Mouse (Mus musculus) CH12.LX (cell line): ENCODE results near the gene Hrg.

Experiments
- BHLHE40 ChIP-seq: IDR thresholded peaks from 2 replicates; pipeline ENCODE4 v1.6.1; 2011; ENCODE audit warnings: mild to moderate bottlenecking, low read depth, low read length, improper control_type of control experiment
- CTCF ChIP-seq, 2 experiments: IDR thresholded peaks in 1 of 2; conservative IDR thresholded peaks in 1 of 2; 2 replicates each; pipeline ENCODE4 v1.5.1; 2011 to 2012; ENCODE audit warnings: low read depth in 2 of 2, low read length in 2 of 2, improper control_type of control experiment in 1 of 2, inconsistent platforms in 1 of 2, mild to moderate bottlenecking in 1 of 2, moderate library complexity in 1 of 2
- MAFK ChIP-seq: IDR thresholded peaks from 2 replicates; pipeline ENCODE4 v1.6.1; 2011; ENCODE audit warnings: low read length, improper control_type of control experiment; ENCODE audit not compliant: insufficient replicate concordance
- POLR2A ChIP-seq: IDR thresholded peaks from 2 replicates; pipeline ENCODE4 v1.6.1; 2011; ENCODE audit warnings: low read depth, mild to moderate bottlenecking, improper control_type of control experiment, low read length
- SIN3A ChIP-seq: IDR thresholded peaks from 2 replicates; pipeline ENCODE4 v1.6.1; 2012; ENCODE audit warnings: low read length, improper control_type of control experiment, inconsistent platforms
- ZKSCAN1 ChIP-seq: IDR thresholded peaks from 2 replicates; pipeline ENCODE4 v1.6.1; 2012; ENCODE audit warnings: low read depth, inconsistent platforms, low read length, improper control_type of control experiment, borderline replicate concordance

- no peak for TF ChIP-seq SIN3A
- TF ChIP-seq POLR2A, result no peak
- no peak for TF ChIP-seq CTCF (conservative IDR thresholded peaks at IDR 0.05 in 1 of 2, IDR thresholded peaks at IDR 0.05 in 1 of 2; ENCODE audit: low read depth in 2 of 2, low read length in 2 of 2)
- TF ChIP-seq BHLHE40, result no peak
- TF ChIP-seq ZKSCAN1, result no peak
- no peak for TF ChIP-seq MAFK
Measured at GRCm38 (mm10) chr16:22921761-22922160, 29.1 kb upstream of the Hrg start.
